Mouse (Mus musculus) gastrocnemius, postnatal 4 days (tissue): ENCODE results near the gene Slc25a5. TPM values are rescaled to one million over a fixed set of nuclear protein-coding genes. Genes with fewer than 3 reads are reported as not detected.

Source experiments
- DNase-seq, 2 experiments: peaks; one replicate each; pipeline ENCODE4 v3.0.0; 2021 to 2022; ENCODE audit warnings: low spot score in 2 of 2, mixed read lengths in 2 of 2
- total RNA-seq, 2 experiments: library from RNA; stranded (reverse); gene quantifications; 2 replicates each; pipeline ENCODE4 v1.2.3; 2021

Slc25a5 gene
- total RNA-seq, 2 experiments from 2014 or later: 291 to 333 TPM

DNA sequence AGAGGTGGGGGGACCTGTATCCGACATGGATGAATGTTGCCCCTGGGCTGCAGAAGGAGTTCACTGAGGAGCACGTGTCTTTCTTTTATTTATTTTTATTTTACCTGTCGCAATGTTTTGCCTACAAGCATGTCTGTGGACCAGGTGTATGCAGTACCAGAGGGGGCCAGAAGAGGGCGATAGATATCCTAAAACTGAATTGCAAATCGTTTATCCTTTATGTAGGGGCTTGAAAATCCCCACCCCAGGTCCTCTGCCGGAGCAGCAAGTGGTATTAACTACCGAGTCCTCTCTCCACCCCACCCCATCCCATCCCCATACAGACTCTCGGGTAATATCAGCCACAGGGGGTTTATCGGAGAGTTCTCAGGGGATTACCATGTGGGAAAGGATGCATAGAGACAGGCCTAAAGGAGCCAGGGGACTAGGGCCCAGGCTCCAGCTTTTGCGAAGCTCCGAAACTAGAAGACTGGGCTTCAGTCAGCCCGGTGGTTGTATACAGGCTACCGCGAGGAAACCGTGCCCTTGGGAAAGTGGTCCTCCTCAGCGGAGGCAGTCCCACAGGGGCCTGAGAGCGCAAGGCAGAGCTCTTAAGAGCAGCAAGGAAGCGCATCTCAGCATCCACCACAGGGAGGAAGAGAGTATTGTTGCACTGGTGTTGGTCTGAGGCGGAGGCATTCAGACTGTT lies 38.1 kb downstream of the Slc25a5 start:
- peak; percentile 23 to 52 for DNase-seq

GRCm38 (mm10) chrX:36837069-36837676 lies 41.7 kb downstream of the Slc25a5 start:
- DNase-seq: no peak

GRCm38 (mm10) chrX:36839391-36839790 lies 43.9 kb downstream of the Slc25a5 start:
- DNase-seq: peak in 1 of 2 experiments; percentile 9

GRCm38 (mm10) chrX:36841698-36842097 lies 46.2 kb downstream of the Slc25a5 start:
- no peak for DNase-seq

DNA sequence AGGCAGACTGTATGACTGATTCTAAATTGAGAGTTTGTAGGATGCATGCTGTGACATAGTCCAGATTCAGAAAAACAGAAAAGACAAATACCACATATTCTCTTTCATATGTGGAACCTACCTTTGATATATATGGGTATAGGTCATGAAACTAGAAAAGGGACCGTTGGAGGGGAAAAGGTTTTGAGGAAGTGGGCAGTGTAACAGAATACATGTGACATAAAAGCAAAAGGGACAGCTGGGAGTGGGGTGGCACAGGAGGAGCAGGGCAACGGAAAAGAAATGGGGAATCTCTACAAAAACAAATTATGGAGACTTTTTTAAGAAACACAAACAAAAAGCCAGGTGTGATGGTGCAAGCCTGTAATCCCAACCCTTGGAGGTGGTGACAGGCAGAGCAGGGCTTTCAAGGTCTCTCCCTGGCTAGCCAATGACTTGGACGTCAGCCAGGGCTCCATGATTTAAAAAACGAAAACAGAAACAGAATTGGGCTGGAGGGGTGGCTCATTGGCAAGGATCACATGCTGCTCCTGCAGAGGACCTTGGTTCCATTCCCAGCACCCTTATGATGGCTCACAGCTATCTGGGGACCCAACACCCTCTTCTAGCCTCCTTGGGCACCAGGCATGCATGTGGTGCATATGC lies 48.0 kb downstream of the Slc25a5 start:
- DNase-seq: no peak

GRCm38 (mm10) chrX:36847152-36847551 lies 51.7 kb downstream of the Slc25a5 start:
- no peak for DNase-seq

Other genes starting within 250 kb of the Slc25a5 start
- 10 to 100 TPM; 48.1 to 50.1 TPM for gene Pgrmc1, start 197.4 kb upstream of the Slc25a5 start, total RNA-seq
- gene Akap17b, start 150.3 kb upstream of the Slc25a5 start, total RNA-seq: 1 to 10 TPM; 1.5 to 2.0 TPM
- under 1 TPM; 0.25 to 0.36 TPM for gene Slc25a43, start 52.0 kb upstream of the Slc25a5 start, total RNA-seq
- gene Ube2a, start 78.2 kb downstream of the Slc25a5 start, total RNA-seq: 10 to 100 TPM; 40.0 to 50.1 TPM
- gene C330007P06Rik, start 78.5 kb downstream of the Slc25a5 start, total RNA-seq: 10 to 100 TPM; 16.1 to 16.8 TPM
- gene Nkrf, start 107.2 kb downstream of the Slc25a5 start, total RNA-seq: 1 to 10 TPM; 3.5 to 4.1 TPM
- gene Sept6, start 196.1 kb downstream of the Slc25a5 start, total RNA-seq: 10 to 100 TPM; 24.9 to 26.2 TPM